In genomic region chr5:24577183-24577929, GRCm38 (mm10) we compare ENCODE assay signal across 8 mouse cellular contexts. TPM values are rescaled to one million over a fixed set of nuclear protein-coding genes. Genes with fewer than 3 reads are reported as not detected.
DNase-seq lines count a peak whose midpoint lies in the region; ATAC-seq and TF ChIP-seq lines count a peak whose summit lies in the region.

Abcf2 (minus strand) TSS chr5:24577467.

- no peaks in the 10 kb centered on the region for H3K27me3 ChIP-seq in G1E (ENCODE audit: insufficient read depth, low read length)
- H3K27me3 ChIP-seq in forebrain, embryonic 16.5 days (replicated peaks; ENCODE audit: control insufficient read depth, insufficient read depth, low read length), result no peaks in the 10 kb centered on the region
- H3K27me3 ChIP-seq in lung, embryonic 14.5 days (ENCODE audit: insufficient read depth, low read length), result no peaks in the 10 kb centered on the region
- no peaks in the 10 kb centered on the region for H3K27me3 ChIP-seq in thymus, adult 2 months (ENCODE audit: control insufficient read depth, insufficient read depth, low read length)

- no peaks in the 10 kb centered on the region for H3K9me3 ChIP-seq in G1E (replicated peaks)
- no peaks in the 10 kb centered on the region for H3K9me3 ChIP-seq in forebrain, embryonic 16.5 days (ENCODE audit: control insufficient read depth, low read length)
- H3K9me3 ChIP-seq in lung, embryonic 14.5 days (ENCODE audit: low read depth, low read length), result no peaks in the 10 kb centered on the region

- peak within 1 kb of the TSS; percentile 72 for H3K9ac ChIP-seq in forebrain, embryonic 16.5 days (replicated peaks; ENCODE audit: low read depth, low read length)
- peak within 1 kb of the TSS; percentile 60 for H3K9ac ChIP-seq in lung, embryonic 14.5 days

- H3K4me1 ChIP-seq in G1E (ENCODE audit: insufficient read depth, low read depth, low read length), result peaks cover 53% of the 10 kb centered on the region
- peaks cover 14% of the 10 kb centered on the region for H3K4me1 ChIP-seq in forebrain, embryonic 16.5 days (replicated peaks; ENCODE audit: control insufficient read depth, insufficient read depth, low read length)
- H3K4me1 ChIP-seq in lung, embryonic 14.5 days (ENCODE audit: insufficient read depth), result peaks cover 5% of the 10 kb centered on the region; the same call in 1 of the 2 replicates
- peaks cover 3% of the 10 kb centered on the region for H3K4me1 ChIP-seq in olfactory bulb, adult 2 months (ENCODE audit: control insufficient read depth, insufficient read depth, low read length)
- H3K4me1 ChIP-seq in thymus, adult 2 months (replicated peaks; ENCODE audit: control insufficient read depth, insufficient read depth, low read length), result peaks cover 11% of the 10 kb centered on the region

- H3K36me3 ChIP-seq in G1E (replicated peaks), result peaks cover 39% of the 10 kb centered on the region
- peaks cover 13% of the 10 kb centered on the region; the same call in 1 of the 2 replicates for H3K36me3 ChIP-seq in forebrain, embryonic 16.5 days (ENCODE audit: control insufficient read depth, insufficient read depth)
- H3K36me3 ChIP-seq in lung, embryonic 14.5 days (ENCODE audit: insufficient read depth), result peaks cover 28% of the 10 kb centered on the region
- H3K36me3 ChIP-seq in thymus, adult 2 months (ENCODE audit: control insufficient read depth, insufficient read depth, low read length), result peaks cover 24% of the 10 kb centered on the region

- WGBS in forebrain, embryonic 16.5 days, result under 1% methylated on average over 48 of the region's 48 CpGs
- under 1% methylated on average over 48 of the region's 48 CpGs for WGBS in lung, embryonic 14.5 days
- under 1% methylated on average over 48 of the region's 48 CpGs for WGBS in olfactory bulb, adult 2 months
- WGBS in thymus, adult 2 months, result under 1% methylated on average over 48 of the region's 48 CpGs

- TF ChIP-seq POLR2A in olfactory bulb, adult 2 months (IDR thresholded peaks at IDR 0.05; ENCODE audit: insufficient read depth, low read depth, low read length), result peak; percentile 87
- TF ChIP-seq POLR2A in thymus, adult 2 months (IDR thresholded peaks at IDR 0.05; ENCODE audit: control insufficient read depth, extremely low read depth, insufficient read depth, low read length, poor library complexity), result peak; percentile 85

- peak within 1 kb of the TSS; percentile 97 for H3K4me2 ChIP-seq in forebrain, embryonic 16.5 days (ENCODE audit: low read length)
- peak within 1 kb of the TSS; percentile 74 for H3K4me2 ChIP-seq in lung, embryonic 14.5 days

- no peak for TF ChIP-seq CTCF in G1E (IDR thresholded peaks at IDR 0.05; ENCODE audit: low read depth, low read length)
- TF ChIP-seq CTCF in layer of hippocampus, adult 2 months (conservative IDR thresholded peaks at IDR 0.05), result peak; percentile 27; the same call in 1 of the 2 replicates
- no peak for TF ChIP-seq CTCF in lung, embryonic 14.5 days (IDR thresholded peaks at IDR 0.05; ENCODE audit: low read depth)
- TF ChIP-seq CTCF in olfactory bulb, adult 2 months (IDR thresholded peaks at IDR 0.05; ENCODE audit: insufficient read depth, low read depth, low read length), result no peak
- TF ChIP-seq CTCF in thymus, adult 2 months (IDR thresholded peaks at IDR 0.05; ENCODE audit: borderline replicate concordance, control insufficient read depth, extremely low read depth, insufficient read depth, low read length, poor library complexity), result 0 out of 2 replicates have a peak, but pooled peaks have one; percentile 58

- peak; percentile 98 for DNase-seq in G1E (ENCODE audit: low spot score)
- peak; percentile 100 for DNase-seq in cerebellum, adult 18-20 months
- peak; percentile 99 to 100 for DNase-seq in heart, postnatal 36 days
- peak; percentile 100 for DNase-seq in layer of hippocampus, adult 2 months (ENCODE audit: low spot score in 2 of 2)
- peak; percentile 100 for DNase-seq in lung, embryonic 14.5 days
- DNase-seq in thymus, adult 2 months, result peak; percentile 99

- peak within 1 kb of the TSS; percentile 71; the same call in 1 of the 2 replicates for H3K27ac ChIP-seq in forebrain, embryonic 16.5 days (ENCODE audit: low read length)
- peak within 1 kb of the TSS; percentile 88 for H3K27ac ChIP-seq in layer of hippocampus, adult 2 months
- peak within 1 kb of the TSS; percentile 90 for H3K27ac ChIP-seq in lung, embryonic 14.5 days (ENCODE audit: low read depth)
- peak within 1 kb of the TSS; percentile 4; the same call in 1 of the 2 replicates for H3K27ac ChIP-seq in olfactory bulb, adult 2 months (ENCODE audit: insufficient read depth, low read depth, low read length)
- H3K27ac ChIP-seq in thymus, adult 2 months (ENCODE audit: control insufficient read depth, insufficient read depth, low read length), result peak within 1 kb of the TSS; percentile 76

- intact Hi-C loops in heart, postnatal 36 days (cut with DNase I), result loop anchor here (5.0 kb wide), 1 partner anchor 150 kb away; no protein-coding TSS in a partner anchor

- peak within 1 kb of the TSS; percentile 88 for H3K4me3 ChIP-seq in G1E (ENCODE audit: low read depth, low read length)
- peak within 1 kb of the TSS; percentile 79 for H3K4me3 ChIP-seq in forebrain, embryonic 16.5 days (replicated peaks; ENCODE audit: low read length)
- peak within 1 kb of the TSS; percentile 87 for H3K4me3 ChIP-seq in layer of hippocampus, adult 2 months
- H3K4me3 ChIP-seq in lung, embryonic 14.5 days (ENCODE audit: low read depth, low read length), result peak within 1 kb of the TSS; percentile 66
- H3K4me3 ChIP-seq in olfactory bulb, adult 2 months (ENCODE audit: insufficient read depth, low read depth, low read length), result peak within 1 kb of the TSS; percentile 87
- peak within 1 kb of the TSS; percentile 63 for H3K4me3 ChIP-seq in thymus, adult 2 months (ENCODE audit: control insufficient read depth, insufficient read depth, low read length)

- ATAC-seq in G1E (ENCODE audit: extremely low read depth, insufficient number of reproducible peaks, low FRiP score, poor library complexity, severe bottlenecking), result peak; percentile 91
- ATAC-seq in forebrain, embryonic 16.5 days, result peak; percentile 97
- peak; percentile 97 for ATAC-seq in lung, embryonic 14.5 days (ENCODE audit: insufficient read depth)

RNA-seq across cellular contexts. Expression of gene Abcf2, which starts in this region (rescaled TPM):
- total RNA-seq in G1E (2014; fragmentation: Nextera tagmentation), result 54.2 and 58.8 TPM in 2 replicates
- total RNA-seq in G1E (2017), result 89.5 and 94.6 TPM in 2 replicates
- polyA plus RNA-seq in G1E (2012), result 68.5 and 81.4 TPM in 2 replicates
- polyA plus RNA-seq in forebrain, embryonic 16.5 days (2015; fragmentation: Nextera tagmentation; extraction: Ambion mirVana), result 107 and 109 TPM in 2 replicates
- total RNA-seq in heart, postnatal 36 days (2021), result 10 to 100 TPM; 55.3 to 56.0 TPM
- total RNA-seq in layer of hippocampus, adult 2 months (2021), result 10 to 100 TPM; 75.9 to 81.4 TPM
- 119 and 120 TPM in 2 replicates for polyA plus RNA-seq in lung, embryonic 14.5 days (2014; fragmentation: Nextera tagmentation; extraction: Ambion mirVana)
- polyA plus RNA-seq in olfactory bulb, adult 2 months (2012; ENCODE audit: insufficient read depth, insufficient read length, low replicate concordance, missing spikeins), result not detected in 2 replicates
- 117 and 121 TPM in 2 replicates for polyA plus RNA-seq in thymus, adult 2 months (2012; rRNA removed)

Comparison
In these comparisons a context has a peak if more than half of its experiments do, and no peak if none do; other contexts are left out.
1. Peak in every context shown above with its lines: DNase-seq, ATAC-seq, H3K4me3 ChIP-seq and H3K27ac ChIP-seq.
2. CTCF ChIP-seq: peak in layer of hippocampus, adult 2 months (single experiment) and thymus, adult 2 months (single experiment); none in G1E (single experiment), lung, embryonic 14.5 days (single experiment) and olfactory bulb, adult 2 months (single experiment).
3. H3K27ac ChIP-seq: peak in every context shown above with its lines; median percentile 90 in lung, embryonic 14.5 days; 88 in layer of hippocampus, adult 2 months; 76 in thymus, adult 2 months; 71 in forebrain, embryonic 16.5 days; 4 in olfactory bulb, adult 2 months.